Mouse (Mus musculus) Patski (cell line): Measurements from ENCODE around the gene Gpkow. TPM values are rescaled to one million over a fixed set of nuclear protein-coding genes. Genes with fewer than 3 reads are reported as not detected.

Experiments used
- ATAC-seq: fragments of 100-300 bp; one replicate; pipeline ENCODE4 v1.8.0; 2021
- CTCF ChIA-PET: fragments of 350-600 bp; sonication (Branson Sonifier 250); formaldehyde crosslinking; loops from one replicate; lab custom pipeline; 2022; ENCODE audit warnings: inconsistent platforms; lab: Charles Lee
- POLR2A ChIA-PET: fragments of 350-600 bp; sonication (Branson Sonifier 250); formaldehyde crosslinking; loops from one replicate; lab custom pipeline; 2022; ENCODE audit warnings: antibody characterized with exemption, inconsistent platforms; lab: Charles Lee
- DNase-seq: peaks from one replicate; pipeline ENCODE4 v3.0.0-alpha.2; 2011; ENCODE audit warnings: low read depth, low spot score
- H3K27me3 ChIP-seq: fragments of 371-371 bp; one replicate; pipeline ENCODE4 v1.5.1; 2021
- CTCF ChIP-seq: fragments of 100-300 bp; IDR thresholded peaks from one replicate; pipeline ENCODE4 v1.5.1; 2021
- in situ Hi-C: fragments of 300-500 bp; cut with MboI; formaldehyde crosslinking; loops from 3 replicates; pipeline ENCODE4 v1.11.1; 2018; ENCODE audit warnings: low pct_unique_long_range_greater_than_20kb, mixed read lengths
- polyA plus RNA-seq: library from polyadenylated mRNA; unstranded; gene quantifications from one replicate; pipeline ENCODE4 v1.2.3, GENCODE M21; 2021

The Gpkow gene
- polyA plus RNA-seq, 1 experiment from 2014 or later = 36.4 TPM

GRCm38 (mm10) chrX:7724135-7724534 is 27.2 kb downstream of the Gpkow start:
- POLR2A ChIA-PET = no interaction called here
- TF ChIP-seq CTCF = no peak
- DNase-seq = no peak
- in situ Hi-C loops = no loop called here
- H3K27me3 ChIP-seq = peaks cover 3% of the 10 kb centered on the region
- no peak for ATAC-seq
- CTCF ChIA-PET = no interaction called here

DNA sequence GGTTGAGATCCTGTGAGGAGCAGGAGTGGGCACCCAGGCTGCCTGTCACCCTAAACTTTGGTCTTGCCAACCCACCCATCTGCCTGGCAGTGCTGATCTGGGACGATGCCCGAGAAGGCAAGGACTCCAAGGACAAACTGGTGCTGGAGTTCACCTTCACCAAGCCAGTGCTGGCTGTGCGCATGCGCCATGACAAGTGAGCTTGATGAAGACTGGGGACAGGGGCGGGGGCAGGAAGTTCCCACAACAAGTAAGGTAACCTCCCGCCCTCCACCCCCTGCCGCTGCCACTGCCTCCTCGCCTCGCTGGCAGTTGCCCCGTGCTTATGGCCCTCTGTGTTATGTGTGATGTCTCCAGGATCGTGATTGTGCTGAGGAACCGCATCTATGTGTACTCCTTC is 28.9 kb downstream of the Gpkow start:
- DNase-seq (no peak), ATAC-seq (no peak)
- TF ChIP-seq CTCF = no peak
- CTCF ChIA-PET = interaction anchor here (1.5 kb wide), 1 partner anchor 13 kb away, joined by 4 read pairs; no protein-coding TSS in a partner anchor
- in situ Hi-C loops = no loop called here
- peaks cover 3% of the 10 kb centered on the region for H3K27me3 ChIP-seq
- POLR2A ChIA-PET = no interaction called here

DNA sequence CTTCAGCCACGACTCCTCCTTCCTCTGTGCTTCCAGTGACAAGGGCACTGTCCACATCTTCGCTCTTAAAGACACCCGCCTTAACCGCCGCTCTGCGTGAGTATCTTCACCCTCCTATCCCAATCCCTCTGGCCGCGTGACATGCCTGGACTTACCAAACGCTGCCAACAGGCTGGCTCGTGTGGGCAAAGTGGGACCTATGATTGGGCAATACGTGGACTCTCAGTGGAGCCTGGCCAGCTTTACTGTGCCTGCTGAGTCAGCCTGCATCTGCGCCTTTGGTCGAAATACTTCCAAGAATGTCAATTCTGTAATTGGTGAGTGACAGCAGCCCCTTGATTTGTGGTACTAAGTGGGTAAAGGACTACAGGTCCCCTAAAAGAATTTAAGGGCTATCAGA is 30.2 kb downstream of the Gpkow start:
- no peak for DNase-seq
- peaks cover 3% of the 10 kb centered on the region for H3K27me3 ChIP-seq
- ChIA-PET POLR2A (no interaction called here), CTCF (no interaction called here)
- no peak for ATAC-seq
- TF ChIP-seq CTCF = no peak
- in situ Hi-C loops = no loop called here

- ATAC-seq (peak; percentile 81), DNase-seq (peak; percentile 53)
- CTCF ChIA-PET = interaction anchor here (1.2 kb wide), 1 partner anchor 65 kb away, joined by 3 read pairs; no protein-coding TSS in a partner anchor
- no peak for TF ChIP-seq CTCF
- POLR2A ChIA-PET = no interaction called here
- peaks cover 3% of the 10 kb centered on the region for H3K27me3 ChIP-seq
- in situ Hi-C loops = no loop called here
These were observed 31.4 kb downstream of the Gpkow start, which contains the start of gene Praf2 for GRCm38 (mm10) chrX:7728215-7728921. Gene Praf2, plus strand, starts transcription at chrX:7728439.

- no peak for ATAC-seq
- ChIA-PET POLR2A (no interaction called here), CTCF (interaction anchor here (1.2 kb wide), 1 partner anchor 65 kb away, joined by 3 read pairs; no protein-coding TSS in a partner anchor)
- no peak for DNase-seq
- in situ Hi-C loops = no loop called here
- TF ChIP-seq CTCF = no peak
- peaks cover 3% of the 10 kb centered on the region for H3K27me3 ChIP-seq
These were observed 32.0 kb downstream of the Gpkow start for GRCm38 (mm10) chrX:7728922-7729265.

- ATAC-seq = no peak
- no peak for TF ChIP-seq CTCF
- ChIA-PET CTCF (no interaction called here), POLR2A (no interaction called here)
- DNase-seq = no peak
- in situ Hi-C loops = no loop called here
- no peaks in the 10 kb centered on the region for H3K27me3 ChIP-seq
These were observed 36.7 kb downstream of the Gpkow start for GRCm38 (mm10) chrX:7733571-7734156.

GRCm38 (mm10) chrX:7739336-7740081 is 42.6 kb downstream of the Gpkow start:
- ChIA-PET POLR2A (interaction anchor here (0.6 kb wide), 1 partner anchor 9 kb away, joined by 3 read pairs; no protein-coding TSS in a partner anchor), CTCF (interaction anchor here (1.7 kb wide), 1 partner anchor 14 kb away, joined by 4 read pairs; no protein-coding TSS in a partner anchor)
- DNase-seq (no peak), ATAC-seq (no peak)
- TF ChIP-seq CTCF = no peak
- no peaks in the 10 kb centered on the region for H3K27me3 ChIP-seq
- in situ Hi-C loops = no loop called here

GRCm38 (mm10) chrX:7740082-7740819 is 43.3 kb downstream of the Gpkow start:
- no peak for ATAC-seq
- ChIA-PET POLR2A (interaction anchor here (0.6 kb wide), 1 partner anchor 9 kb away, joined by 3 read pairs; no protein-coding TSS in a partner anchor), CTCF (no interaction called here)
- no peak for TF ChIP-seq CTCF
- in situ Hi-C loops = no loop called here
- no peak for DNase-seq
- H3K27me3 ChIP-seq = no peaks in the 10 kb centered on the region

GRCm38 (mm10) chrX:7741103-7741502 is 44.2 kb downstream of the Gpkow start:
- POLR2A ChIA-PET = no interaction called here
- TF ChIP-seq CTCF = no peak
- no peaks in the 10 kb centered on the region for H3K27me3 ChIP-seq
- in situ Hi-C loops = no loop called here
- ATAC-seq = no peak
- CTCF ChIA-PET = interaction anchor here (1.3 kb wide), 1 partner anchor 17 kb away, joined by 3 read pairs; no protein-coding TSS in a partner anchor
- DNase-seq = no peak

- ChIA-PET POLR2A (interaction anchor here (0.5 to 0.6 kb wide), 2 partner anchors 94 to 106 kb away, joined by 3 to 4 read pairs; no protein-coding TSS in a partner anchor), CTCF (no interaction called here)
- TF ChIP-seq CTCF = no peak
- in situ Hi-C loops = no loop called here
- ATAC-seq (no peak), DNase-seq (no peak)
- H3K27me3 ChIP-seq = no peaks in the 10 kb centered on the region
These were observed 46.5 kb downstream of the Gpkow start for GRCm38 (mm10) chrX:7743470-7743869.
